Mouse (Mus musculus): ENCODE data around the gene Ubtd2. TPM values are rescaled to one million over a fixed set of nuclear protein-coding genes. Genes with fewer than 3 reads are reported as not detected.

Ubtd2 gene
- polyA plus RNA-seq (2016; fragmentation: Nextera tagmentation; extraction: Ambion mirVana): 74.2 and 82.0 TPM in 2 replicates

GRCm38 (mm10) chr11:32454800-32455506 lies at the start of gene Ubtd2:
Gene Ubtd2, plus strand, starts transcription at chr11:32455370.
- under 1% methylated on average over 84 of the region's 86 CpGs for WGBS
- H3K4me3 ChIP-seq: peak within 1 kb of the TSS; percentile 97
- no peaks in the 10 kb centered on the region for H3K27me3 ChIP-seq (ENCODE audit: low read depth, poor library complexity, severe bottlenecking)
- H3K9me3 ChIP-seq (replicated peaks): no peaks in the 10 kb centered on the region
- H3K4me1 ChIP-seq: peaks cover 15% of the 10 kb centered on the region
- 0 out of 2 replicates have a peak, but pooled peaks cover 3% of the 10 kb centered on the region for H3K36me3 ChIP-seq
- H3K27ac ChIP-seq: peak within 1 kb of the TSS; percentile 99
- peak; percentile 98 for DNase-seq (ENCODE audit: low spot score)

GRCm38 (mm10) chr11:32407863-32408262 lies 47.3 kb upstream of the Ubtd2 start:
- no peaks in the 10 kb centered on the region for H3K9me3 ChIP-seq (replicated peaks)
- H3K27me3 ChIP-seq (ENCODE audit: low read depth, poor library complexity, severe bottlenecking): no peaks in the 10 kb centered on the region
- no peak overlapping the region for H3K4me3 ChIP-seq
- WGBS: 86% methylated on average over 3 of the region's 3 CpGs
- no peak for DNase-seq (ENCODE audit: low spot score)
- H3K4me1 ChIP-seq: 0 out of 2 replicates have a peak, but pooled peaks cover 4% of the 10 kb centered on the region
- no peak overlapping the region for H3K27ac ChIP-seq
- H3K36me3 ChIP-seq: peaks cover 92% of the 10 kb centered on the region

GRCm38 (mm10) chr11:32409052-32409451 lies 46.1 kb upstream of the Ubtd2 start:
- no peaks in the 10 kb centered on the region for H3K9me3 ChIP-seq (replicated peaks)
- peaks cover 92% of the 10 kb centered on the region for H3K36me3 ChIP-seq
- H3K4me1 ChIP-seq: 0 out of 2 replicates have a peak, but pooled peaks cover 4% of the 10 kb centered on the region
- no peak overlapping the region for H3K27ac ChIP-seq
- H3K4me3 ChIP-seq: no peak overlapping the region
- DNase-seq (ENCODE audit: low spot score): no peak
- no peaks in the 10 kb centered on the region for H3K27me3 ChIP-seq (ENCODE audit: low read depth, poor library complexity, severe bottlenecking)

GRCm38 (mm10) chr11:32409823-32410562 lies 45.2 kb upstream of the Ubtd2 start:
- H3K27ac ChIP-seq: no peak overlapping the region
- no peak for DNase-seq (ENCODE audit: low spot score)
- no peak overlapping the region for H3K4me3 ChIP-seq
- no peaks in the 10 kb centered on the region for H3K9me3 ChIP-seq (replicated peaks)
- no peaks in the 10 kb centered on the region for H3K27me3 ChIP-seq (ENCODE audit: low read depth, poor library complexity, severe bottlenecking)
- 0 out of 2 replicates have a peak, but pooled peaks cover 3% of the 10 kb centered on the region for H3K4me1 ChIP-seq
- 85% methylated on average over 11 of the region's 11 CpGs for WGBS
- H3K36me3 ChIP-seq: peaks cover 92% of the 10 kb centered on the region

- H3K4me1 ChIP-seq: no peaks in the 10 kb centered on the region
- H3K4me3 ChIP-seq: no peak overlapping the region
- no peaks in the 10 kb centered on the region for H3K9me3 ChIP-seq (replicated peaks)
- H3K36me3 ChIP-seq: peaks cover 96% of the 10 kb centered on the region
- H3K27ac ChIP-seq: no peak overlapping the region
- DNase-seq (ENCODE audit: low spot score): no peak
- no peaks in the 10 kb centered on the region for H3K27me3 ChIP-seq (ENCODE audit: low read depth, poor library complexity, severe bottlenecking)
- WGBS: 84% methylated on average over 5 of the region's 5 CpGs
These were observed 35.2 kb upstream of the Ubtd2 start for GRCm38 (mm10) chr11:32420001-32420400.

- no peaks in the 10 kb centered on the region for H3K9me3 ChIP-seq (replicated peaks)
- H3K27ac ChIP-seq: no peak overlapping the region
- peaks cover 84% of the 10 kb centered on the region for H3K36me3 ChIP-seq
- no peak for DNase-seq (ENCODE audit: low spot score)
- H3K4me3 ChIP-seq: no peak overlapping the region
- no peaks in the 10 kb centered on the region for H3K27me3 ChIP-seq (ENCODE audit: low read depth, poor library complexity, severe bottlenecking)
- 92% methylated on average over 12 of the region's 12 CpGs for WGBS
- H3K4me1 ChIP-seq: no peaks in the 10 kb centered on the region
These were observed 31.9 kb upstream of the Ubtd2 start for GRCm38 (mm10) chr11:32423311-32423710.

- DNase-seq (ENCODE audit: low spot score): no peak
- Histone ChIP-seq H3K36me3 (peaks cover 75% of the 10 kb centered on the region), H3K27ac (no peak overlapping the region), H3K4me1 (no peaks in the 10 kb centered on the region), H3K9me3 (replicated peaks) (no peaks in the 10 kb centered on the region), H3K27me3 (ENCODE audit: low read depth, poor library complexity, severe bottlenecking) (no peaks in the 10 kb centered on the region), H3K4me3 (no peak overlapping the region)
- WGBS: 93% methylated on average over 4 of the region's 4 CpGs
These were observed 30.6 kb upstream of the Ubtd2 start for GRCm38 (mm10) chr11:32424600-32424999.

- no peak overlapping the region for H3K4me3 ChIP-seq
- H3K27ac ChIP-seq: no peak overlapping the region
- 74% methylated on average over 10 of the region's 10 CpGs for WGBS
- no peaks in the 10 kb centered on the region for H3K27me3 ChIP-seq (ENCODE audit: low read depth, poor library complexity, severe bottlenecking)
- no peak for DNase-seq (ENCODE audit: low spot score)
- H3K36me3 ChIP-seq: peaks cover 69% of the 10 kb centered on the region
- no peaks in the 10 kb centered on the region for H3K4me1 ChIP-seq
- H3K9me3 ChIP-seq (replicated peaks): no peaks in the 10 kb centered on the region
These were observed 30.0 kb upstream of the Ubtd2 start for GRCm38 (mm10) chr11:32425043-32425658.

GRCm38 (mm10) chr11:32427537-32427936 lies 27.6 kb upstream of the Ubtd2 start:
- WGBS: 58% methylated on average over 7 of the region's 7 CpGs
- DNase-seq (ENCODE audit: low spot score): no peak
- H3K36me3 ChIP-seq: peaks cover 45% of the 10 kb centered on the region
- H3K4me3 ChIP-seq: no peak overlapping the region
- no peaks in the 10 kb centered on the region for H3K27me3 ChIP-seq (ENCODE audit: low read depth, poor library complexity, severe bottlenecking)
- H3K9me3 ChIP-seq (replicated peaks): no peaks in the 10 kb centered on the region
- no peaks in the 10 kb centered on the region for H3K4me1 ChIP-seq
- no peak overlapping the region for H3K27ac ChIP-seq

- 57% methylated on average over 6 of the region's 6 CpGs for WGBS
- Histone ChIP-seq H3K9me3 (replicated peaks) (no peaks in the 10 kb centered on the region), H3K27ac (peak overlapping the region; percentile 76), H3K36me3 (no peaks in the 10 kb centered on the region), H3K27me3 (ENCODE audit: low read depth, poor library complexity, severe bottlenecking) (no peaks in the 10 kb centered on the region), H3K4me1 (peaks cover 9% of the 10 kb centered on the region), H3K4me3 (no peak overlapping the region)
- no peak for DNase-seq (ENCODE audit: low spot score)
These were observed 19.6 kb upstream of the Ubtd2 start for GRCm38 (mm10) chr11:32435410-32436060.

- 86% methylated on average over 3 of the region's 3 CpGs for WGBS
- Histone ChIP-seq H3K4me3 (no peak overlapping the region), H3K4me1 (no peaks in the 10 kb centered on the region)
These were observed 12.6 kb upstream of the Ubtd2 start for GRCm38 (mm10) chr11:32442576-32442975.

GRCm38 (mm10) chr11:32444266-32444665 lies 10.9 kb upstream of the Ubtd2 start:
- Histone ChIP-seq H3K27me3 (ENCODE audit: low read depth, poor library complexity, severe bottlenecking) (no peaks in the 10 kb centered on the region), H3K36me3 (no peaks in the 10 kb centered on the region), H3K9me3 (replicated peaks) (no peaks in the 10 kb centered on the region), H3K27ac (no peak overlapping the region), H3K4me3 (no peak overlapping the region), H3K4me1 (no peaks in the 10 kb centered on the region)
- no peak for DNase-seq (ENCODE audit: low spot score)
- 54% methylated on average over 1 of the region's 1 CpGs for WGBS

More at GRCm38 (mm10) chr11:32442576-32442975, 12.6 kb upstream of the Ubtd2 start:
- no peak overlapping the region for H3K27ac ChIP-seq
- no peaks in the 10 kb centered on the region for H3K36me3 ChIP-seq
- H3K27me3 ChIP-seq (ENCODE audit: low read depth, poor library complexity, severe bottlenecking): no peaks in the 10 kb centered on the region
- DNase-seq (ENCODE audit: low spot score): no peak
- no peaks in the 10 kb centered on the region for H3K9me3 ChIP-seq (replicated peaks)
